Mouse (Mus musculus) limb, embryonic 15.5 days (tissue): ENCODE measurements around the gene Trim40. TPM values are rescaled to one million over a fixed set of nuclear protein-coding genes. Genes with fewer than 3 reads are reported as not detected.

Source experiments
- ATAC-seq: fragments of 200-750 bp; cut with Nextera tagmentation; 2 replicates; pipeline ENCODE4 v1.8.0; 2017; ENCODE audit warnings: low read depth, moderate TSS enrichment; ENCODE audit not compliant: insufficient number of reproducible peaks, low FRiP score, low TSS enrichment
- H3K27ac ChIP-seq: fragments of 300-500 bp; sonication (generic); 2 replicates; pipeline ENCODE4 v1.5.1; 2015; ENCODE audit warnings: moderate library complexity, mild to moderate bottlenecking, inconsistent platforms
- H3K27me3 ChIP-seq: fragments of 300-500 bp; sonication (generic); 2 replicates; pipeline ENCODE4 v1.6.1; 2015; ENCODE audit warnings: inconsistent platforms
- H3K36me3 ChIP-seq: fragments of 300-500 bp; sonication (generic); 2 replicates; pipeline ENCODE4 v1.6.1; 2015; ENCODE audit warnings: inconsistent platforms
- H3K4me1 ChIP-seq: fragments of 300-500 bp; sonication (generic); 2 replicates; pipeline ENCODE4 v1.6.1; 2015; ENCODE audit warnings: inconsistent platforms
- H3K4me2 ChIP-seq: fragments of 300-500 bp; sonication (generic); 2 replicates; pipeline ENCODE4 v1.6.1; 2015; ENCODE audit warnings: mild to moderate bottlenecking, inconsistent platforms
- H3K4me3 ChIP-seq: fragments of 300-500 bp; sonication (generic); 2 replicates; pipeline ENCODE4 v1.5.1; 2015; ENCODE audit warnings: mild to moderate bottlenecking, inconsistent platforms
- H3K9ac ChIP-seq: fragments of 300-500 bp; sonication (generic); 2 replicates; pipeline ENCODE4 v1.6.1; 2015; ENCODE audit warnings: inconsistent platforms
- H3K9me3 ChIP-seq: fragments of 300-500 bp; sonication (generic); 2 replicates; pipeline ENCODE4 v1.6.1; 2016; ENCODE audit warnings: inconsistent platforms
- WGBS: fragments of 180-500 bp; shearing (Covaris S2); methylation state at CpG from one replicate; pipeline ENCODE4 v1.1.7; 2015; 5-methylcytosine and 5-hydroxymethylcytosine counted together
- polyA plus RNA-seq: library from polyadenylated mRNA; unstranded; fragments of >200 nt; fragmentation: Nextera tagmentation; extraction: Ambion mirVana; gene quantifications from 2 replicates; pipeline ENCODE4 v1.2.1, GENCODE M21; 2015

Gene Trim40
- polyA plus RNA-seq, 1 experiment from 2014 or later: not detected

DNA sequence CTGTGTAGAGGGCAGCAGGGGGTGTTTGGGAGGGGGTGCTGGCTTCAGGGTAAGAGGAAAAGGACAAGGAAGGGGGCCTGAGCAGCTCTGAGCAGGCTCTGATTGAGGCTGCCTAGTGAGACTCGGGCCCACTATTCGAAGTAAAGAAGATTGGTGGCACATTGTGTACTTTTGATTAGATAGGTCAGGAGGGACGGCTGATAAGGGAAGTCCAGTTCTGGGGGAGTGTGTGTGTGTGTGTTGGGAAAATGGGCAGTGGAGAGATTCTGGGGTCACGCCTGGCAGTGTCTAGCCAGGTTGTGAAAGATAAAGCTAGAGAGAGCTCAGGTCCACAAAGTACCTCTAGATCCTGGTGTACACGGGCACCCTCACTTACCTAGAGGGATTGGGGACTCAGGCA is 38.3 kb downstream of the Trim40 start:
- no peak for ATAC-seq
- peaks cover 62% of the 10 kb centered on the region for H3K36me3 ChIP-seq
- H3K4me1 ChIP-seq: no peaks in the 10 kb centered on the region
- no peaks in the 10 kb centered on the region for H3K27me3 ChIP-seq
- H3K4me3 ChIP-seq: no peak overlapping the region
- H3K27ac ChIP-seq: no peak overlapping the region
- H3K4me2 ChIP-seq: no peak overlapping the region
- WGBS: 85% methylated on average over 5 of the region's 5 CpGs
- H3K9me3 ChIP-seq: no peaks in the 10 kb centered on the region
- no peak overlapping the region for H3K9ac ChIP-seq

GRCm38 (mm10) chr17:36851200-36851599 is 38.7 kb downstream of the Trim40 start:
- Histone ChIP-seq H3K36me3 (peaks cover 60% of the 10 kb centered on the region), H3K27ac (no peak overlapping the region), H3K27me3 (no peaks in the 10 kb centered on the region), H3K9ac (no peak overlapping the region), H3K4me1 (no peaks in the 10 kb centered on the region), H3K4me3 (no peak overlapping the region), H3K9me3 (no peaks in the 10 kb centered on the region), H3K4me2 (no peak overlapping the region)
- no peak for ATAC-seq
- WGBS: 84% methylated on average over 5 of the region's 5 CpGs

- H3K36me3 ChIP-seq: peaks cover 52% of the 10 kb centered on the region
- no peak overlapping the region for H3K4me2 ChIP-seq
- no peaks in the 10 kb centered on the region for H3K27me3 ChIP-seq
- 81% methylated on average over 2 of the region's 2 CpGs for WGBS
- no peaks in the 10 kb centered on the region; the same call in 1 of the 2 replicates for H3K4me1 ChIP-seq
- H3K4me3 ChIP-seq: no peak overlapping the region
- ATAC-seq: no peak
- no peak overlapping the region for H3K9ac ChIP-seq
- H3K27ac ChIP-seq: no peak overlapping the region
- no peaks in the 10 kb centered on the region for H3K9me3 ChIP-seq
Observed at GRCm38 (mm10) chr17:36849992-36850391, 39.9 kb downstream of the Trim40 start.

DNA sequence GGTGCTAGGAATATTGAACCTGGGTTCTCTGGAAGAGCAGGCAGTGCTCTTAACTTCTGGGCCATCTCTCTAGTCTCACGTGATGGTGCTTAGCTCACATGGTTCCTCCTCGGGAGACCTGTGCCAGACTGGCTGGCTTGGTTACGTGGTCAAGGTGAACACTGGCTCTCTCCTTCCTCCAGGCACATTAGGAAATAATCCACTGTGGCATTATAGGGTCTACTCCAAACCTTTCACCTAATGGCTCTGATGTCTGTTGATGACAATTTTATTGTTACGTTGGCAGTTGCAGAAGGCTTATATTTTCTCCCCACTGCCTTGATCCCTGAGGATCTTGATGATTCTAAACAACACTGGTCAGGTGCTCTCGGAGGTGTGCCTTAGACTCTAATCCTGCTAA is 41.0 kb downstream of the Trim40 start:
- no peaks in the 10 kb centered on the region for H3K27me3 ChIP-seq

DNA sequence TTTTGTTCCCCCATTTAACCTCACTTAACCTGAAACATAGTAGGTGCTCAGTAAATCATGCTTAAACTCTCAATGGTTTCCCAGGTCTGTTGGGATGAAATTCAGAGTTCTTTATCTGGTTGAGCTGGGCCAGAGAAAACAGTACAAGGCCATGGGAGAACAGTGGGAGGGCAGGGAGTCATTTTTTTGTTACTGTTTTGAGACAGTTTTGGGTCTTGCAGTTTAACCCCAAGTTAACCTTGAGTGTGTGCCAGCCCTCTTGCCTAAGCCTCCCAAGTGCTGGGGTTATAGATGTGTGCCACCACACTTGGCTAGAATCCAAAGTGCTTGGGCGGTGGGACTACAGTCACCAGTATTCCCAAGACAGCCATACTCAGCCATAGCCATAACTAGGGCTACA is 45.2 kb downstream of the Trim40 start:
- peaks cover 6% of the 10 kb centered on the region; the same call in 1 of the 2 replicates for H3K4me1 ChIP-seq
- WGBS: 65% methylated on average over 1 of the region's 1 CpGs
- H3K9ac ChIP-seq: no peak overlapping the region
- ATAC-seq: no peak
- H3K27me3 ChIP-seq: no peaks in the 10 kb centered on the region
- peaks cover 9% of the 10 kb centered on the region for H3K36me3 ChIP-seq
- H3K9me3 ChIP-seq: no peaks in the 10 kb centered on the region
- no peak overlapping the region for H3K27ac ChIP-seq
- H3K4me2 ChIP-seq: no peak overlapping the region
- H3K4me3 ChIP-seq: no peak overlapping the region

More for the DNA sequence above, 41.0 kb downstream of the Trim40 start:
- peaks cover 4% of the 10 kb centered on the region; the same call in 1 of the 2 replicates for H3K4me1 ChIP-seq
- no peak for ATAC-seq
- H3K27ac ChIP-seq: no peak overlapping the region
- no peak overlapping the region for H3K4me2 ChIP-seq
- no peak overlapping the region for H3K9ac ChIP-seq
- no peak overlapping the region for H3K4me3 ChIP-seq
- no peaks in the 10 kb centered on the region for H3K9me3 ChIP-seq
- peaks cover 42% of the 10 kb centered on the region for H3K36me3 ChIP-seq
- WGBS: 68% methylated on average over 5 of the region's 5 CpGs

DNA sequence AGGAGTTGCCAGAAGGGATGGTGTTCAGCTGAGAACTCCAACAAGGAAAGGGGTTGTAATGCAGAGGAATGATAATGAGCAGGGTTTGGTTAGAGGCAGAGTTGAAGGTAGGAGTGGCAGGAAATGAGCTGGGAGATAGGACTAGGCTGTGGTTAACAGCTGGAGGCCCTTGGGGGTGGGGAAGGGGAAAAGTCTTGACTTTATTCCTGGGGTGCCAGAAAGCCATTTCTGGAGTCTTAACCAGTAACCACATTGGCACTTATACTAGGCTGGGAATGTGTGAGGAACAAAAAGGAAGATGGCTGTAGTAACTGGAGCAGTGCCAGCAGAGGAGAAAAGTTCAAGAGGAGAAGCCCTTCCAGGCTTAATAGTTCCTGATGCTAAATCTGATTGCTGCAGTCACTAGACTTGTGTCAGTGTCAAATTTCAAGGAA is 45.6 kb downstream of the Trim40 start:
- no peak overlapping the region for H3K4me2 ChIP-seq
- no peaks in the 10 kb centered on the region for H3K9me3 ChIP-seq
- no peak overlapping the region for H3K4me3 ChIP-seq
- H3K27ac ChIP-seq: no peak overlapping the region
- peaks cover 9% of the 10 kb centered on the region for H3K36me3 ChIP-seq
- peaks cover 6% of the 10 kb centered on the region; the same call in 1 of the 2 replicates for H3K4me1 ChIP-seq
- no peak overlapping the region for H3K9ac ChIP-seq
- no peak for ATAC-seq
- no peaks in the 10 kb centered on the region for H3K27me3 ChIP-seq

DNA sequence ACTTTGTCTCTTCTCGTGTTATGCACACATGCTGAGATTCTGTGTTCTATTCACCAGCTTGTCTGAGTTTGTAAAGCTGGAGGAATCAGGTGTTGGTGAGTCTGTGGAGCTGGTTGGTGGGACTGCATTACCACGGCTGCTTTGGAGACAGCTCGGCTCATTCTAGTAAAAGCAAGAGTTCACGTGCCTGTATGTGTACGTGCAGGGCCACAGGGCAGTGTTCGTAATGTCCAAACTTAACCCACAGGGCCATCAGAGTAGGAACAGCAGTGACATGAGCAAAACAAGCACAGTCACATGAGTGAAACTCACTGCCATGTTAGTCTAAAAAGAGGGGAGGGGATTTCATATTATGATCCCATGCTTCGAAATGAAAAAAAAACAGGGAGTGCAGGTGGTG is 46.2 kb downstream of the Trim40 start:
- no peak overlapping the region for H3K4me2 ChIP-seq
- no peak overlapping the region for H3K27ac ChIP-seq
- no peak for ATAC-seq
- H3K36me3 ChIP-seq: peaks cover 9% of the 10 kb centered on the region
- no peaks in the 10 kb centered on the region for H3K27me3 ChIP-seq
- peaks cover 6% of the 10 kb centered on the region; the same call in 1 of the 2 replicates for H3K4me1 ChIP-seq
- H3K9ac ChIP-seq: no peak overlapping the region
- 84% methylated on average over 7 of the region's 7 CpGs for WGBS
- H3K4me3 ChIP-seq: no peak overlapping the region
- no peaks in the 10 kb centered on the region for H3K9me3 ChIP-seq

GRCm38 (mm10) chr17:36840961-36841445 is 48.9 kb downstream of the Trim40 start:
- Histone ChIP-seq H3K4me3 (no peak overlapping the region), H3K4me1 (peaks cover 12% of the 10 kb centered on the region)
- ATAC-seq: no peak

DNA sequence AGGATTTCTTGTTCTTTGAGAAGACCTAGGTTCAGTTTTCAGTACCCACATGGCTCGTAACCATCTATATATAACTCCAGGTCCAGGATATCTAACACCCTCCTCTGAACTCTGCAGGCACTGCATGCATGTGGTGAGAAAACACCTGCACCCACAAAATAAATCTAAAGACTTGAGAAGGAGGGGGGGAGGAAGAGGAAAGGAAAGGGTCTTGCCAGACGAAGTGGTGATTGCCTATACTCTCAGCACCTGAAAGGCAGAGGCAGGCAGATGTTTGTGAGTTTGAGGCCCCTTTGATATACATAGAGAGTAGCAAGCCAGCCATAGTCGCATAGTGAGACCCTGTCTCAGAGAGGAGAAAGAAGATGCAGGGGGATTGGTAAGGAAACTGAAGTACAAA is 50.0 kb downstream of the Trim40 start:
- Histone ChIP-seq H3K9ac (no peak overlapping the region), H3K27ac (no peak overlapping the region), H3K27me3 (no peaks in the 10 kb centered on the region), H3K4me3 (no peak overlapping the region), H3K4me2 (no peak overlapping the region), H3K4me1 (peaks cover 15% of the 10 kb centered on the region), H3K36me3 (no peaks in the 10 kb centered on the region), H3K9me3 (no peaks in the 10 kb centered on the region)
- no peak for ATAC-seq
- 71% methylated on average over 3 of the region's 3 CpGs for WGBS

More at GRCm38 (mm10) chr17:36840961-36841445, 48.9 kb downstream of the Trim40 start:
- Histone ChIP-seq H3K36me3 (0 out of 2 replicates have a peak, but pooled peaks cover 2% of the 10 kb centered on the region), H3K4me2 (no peak overlapping the region), H3K9ac (no peak overlapping the region), H3K27me3 (no peaks in the 10 kb centered on the region), H3K27ac (no peak overlapping the region), H3K9me3 (no peaks in the 10 kb centered on the region)

GRCm38 (mm10) chr17:36839001-36839400 is 50.9 kb downstream of the Trim40 start:
- Histone ChIP-seq H3K36me3 (no peaks in the 10 kb centered on the region), H3K9ac (no peak overlapping the region), H3K27ac (no peak overlapping the region), H3K27me3 (no peaks in the 10 kb centered on the region), H3K4me3 (no peak overlapping the region), H3K4me1 (peaks cover 12% of the 10 kb centered on the region), H3K9me3 (no peaks in the 10 kb centered on the region), H3K4me2 (no peak overlapping the region)
- ATAC-seq: no peak
- 75% methylated on average over 5 of the region's 5 CpGs for WGBS

- Histone ChIP-seq H3K4me2 (peak within 1 kb of the TSS; percentile 64), H3K9me3 (no peaks in the 10 kb centered on the region), H3K9ac (peak within 1 kb of the TSS; percentile 89), H3K27me3 (no peaks in the 10 kb centered on the region), H3K4me3 (peak within 1 kb of the TSS; percentile 74), H3K36me3 (no peaks in the 10 kb centered on the region), H3K27ac (peak within 1 kb of the TSS; percentile 95), H3K4me1 (peaks cover 9% of the 10 kb centered on the region)
- WGBS: under 1% methylated on average over 58 of the region's 58 CpGs
- peak; percentile 98 for ATAC-seq
Observed at GRCm38 (mm10) chr17:36836874-36837647, 52.9 kb downstream of the Trim40 start, which contains the start of gene Trim26. Gene Trim26 (plus strand): TSS chr17:36837134.

GRCm38 (mm10) chr17:36836427-36836812 is 53.5 kb downstream of the Trim40 start:
- Histone ChIP-seq H3K4me2 (peak overlapping the region; percentile 64), H3K9ac (peak overlapping the region; percentile 89; the same call in 1 of the 2 replicates), H3K4me1 (peaks cover 9% of the 10 kb centered on the region), H3K27me3 (no peaks in the 10 kb centered on the region), H3K27ac (peak overlapping the region; percentile 95), H3K36me3 (no peaks in the 10 kb centered on the region), H3K4me3 (peak overlapping the region; percentile 74), H3K9me3 (no peaks in the 10 kb centered on the region)
- 0 out of 2 replicates have a peak, but pooled peaks have one; percentile 8 for ATAC-seq
- WGBS: 10% methylated on average over 3 of the region's 3 CpGs
